Mouse (Mus musculus) adrenal gland, adult (tissue): Measurements from ENCODE around the gene Adssl1.

Experiments used
- DNase-seq, 2 experiments: peaks; one replicate each; pipeline ENCODE4 v3.0.0; 2022 to 2023; ENCODE audit warnings: low spot score in 1 of 2; ENCODE audit not compliant: inconsistent age in 2 of 2

Adssl1 gene

GRCm38 (mm10) chr12:112651778-112652439 lies 32.1 kb downstream of the Adssl1 start:
- no peak for DNase-seq

DNA sequence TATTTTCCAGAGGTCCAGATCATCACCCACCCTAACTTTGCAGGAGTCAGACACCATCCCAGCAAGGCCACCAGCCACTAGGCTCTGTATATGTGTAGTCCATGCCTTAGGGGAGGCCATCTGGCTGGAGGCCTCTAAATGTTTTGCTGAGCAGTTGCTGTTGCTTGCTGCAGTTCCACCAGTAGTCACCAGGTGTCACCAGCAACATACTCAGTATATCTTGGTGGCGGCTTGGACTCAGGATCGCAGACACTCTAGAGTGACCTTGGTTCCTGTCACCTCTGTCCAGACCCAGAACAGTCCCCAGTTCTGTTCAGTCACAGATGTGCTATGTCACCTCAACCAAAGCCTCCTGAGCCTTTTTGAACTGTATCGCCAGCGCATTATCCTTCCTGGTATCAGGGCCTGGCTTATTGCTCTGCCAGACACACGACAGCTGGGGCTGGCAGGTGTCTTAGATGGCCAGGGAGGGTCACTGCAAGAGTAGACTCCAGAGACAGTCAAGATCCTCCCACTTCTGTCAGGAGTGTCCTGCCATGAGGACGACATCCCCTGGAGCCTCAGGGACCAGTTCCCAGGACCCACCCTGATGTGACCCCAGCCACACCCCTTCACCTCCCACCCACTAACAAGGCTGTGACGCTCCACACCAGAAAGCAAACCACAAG lies 33.4 kb downstream of the Adssl1 start:
- DNase-seq = peak; percentile 87 to 95

DNA sequence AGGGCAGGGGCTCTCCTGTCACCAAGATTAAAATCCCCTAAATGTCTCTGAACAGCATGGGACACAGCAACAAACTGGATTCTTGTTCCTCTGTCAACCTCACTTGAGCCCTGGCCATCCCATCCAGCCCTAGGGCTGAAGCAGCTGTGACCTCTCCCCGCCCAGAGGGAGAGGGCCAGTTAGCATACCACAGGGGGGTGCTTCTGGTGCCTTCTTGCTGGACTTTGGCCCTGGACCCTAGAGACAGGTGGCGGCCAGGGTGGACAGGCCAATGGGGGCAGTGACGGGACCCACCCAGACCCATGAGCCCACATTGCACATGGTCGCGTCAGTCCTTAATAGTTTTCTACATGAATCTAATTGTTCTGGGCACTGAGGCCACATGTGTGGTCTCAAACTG lies 34.2 kb downstream of the Adssl1 start:
- DNase-seq = no peak

- DNase-seq = peak in 1 of 2 experiments; percentile 86
Measured at GRCm38 (mm10) chr12:112658619-112659018, 38.8 kb downstream of the Adssl1 start.

- peak; percentile 75 to 90 for DNase-seq
Measured at GRCm38 (mm10) chr12:112659109-112659508, 39.3 kb downstream of the Adssl1 start.

DNA sequence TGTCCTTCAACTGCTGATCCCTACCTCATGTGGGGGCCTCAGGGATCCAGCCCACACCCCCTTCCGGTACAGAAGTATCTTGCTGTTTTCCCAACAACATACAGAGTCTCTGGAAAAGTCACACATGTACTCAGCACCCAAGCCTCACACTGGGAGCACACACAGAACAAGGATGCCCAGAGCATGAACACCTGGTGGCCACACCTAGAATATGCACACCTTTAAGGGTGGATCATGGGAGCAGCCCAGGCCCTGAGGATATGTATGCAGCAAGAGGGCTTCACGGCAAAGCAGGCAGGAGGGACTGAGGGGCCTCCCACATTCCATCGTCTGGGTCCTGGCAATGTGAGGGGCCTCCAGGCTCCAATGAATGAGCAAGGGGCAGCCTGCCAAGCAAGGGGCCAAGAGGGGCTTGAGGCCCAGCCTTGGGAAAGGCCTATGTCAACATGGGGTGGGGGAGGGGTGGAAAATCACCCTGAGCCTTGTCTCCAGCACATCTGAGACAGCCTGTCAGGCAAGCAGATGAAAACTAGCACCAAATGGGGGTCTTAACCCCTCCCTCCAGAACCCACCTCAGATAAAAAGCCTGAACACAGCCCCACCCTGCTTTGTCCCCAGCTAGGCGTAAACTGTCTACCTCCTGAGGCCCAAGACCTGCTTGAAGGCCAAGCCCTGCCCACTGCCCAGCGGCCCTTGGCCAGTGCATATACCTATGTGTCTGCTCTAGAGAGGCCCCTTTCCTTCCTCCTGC lies 40.9 kb downstream of the Adssl1 start:
- DNase-seq = no peak

- no peak for DNase-seq
Measured at GRCm38 (mm10) chr12:112661327-112661605, 41.4 kb downstream of the Adssl1 start.

DNA sequence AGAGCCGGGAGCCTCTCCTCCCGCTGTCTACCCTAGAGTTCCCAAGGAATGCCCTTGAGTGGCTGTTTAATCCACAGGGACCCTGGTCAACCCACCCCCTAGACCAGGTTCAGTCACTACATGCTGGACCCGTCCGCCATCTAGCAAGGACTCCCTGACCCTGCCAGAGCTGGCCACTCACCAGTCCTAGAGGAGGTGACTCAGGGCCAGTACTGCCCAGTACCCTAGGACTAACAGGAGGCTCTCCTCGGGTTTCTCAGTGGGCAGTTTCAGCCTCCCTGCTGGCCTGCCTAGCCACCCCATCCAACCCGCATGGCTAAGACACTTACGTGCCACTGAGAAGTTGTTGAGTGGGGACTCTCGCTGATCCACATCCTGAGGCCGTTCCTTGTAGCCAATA lies 42.0 kb downstream of the Adssl1 start:
- no peak for DNase-seq

- DNase-seq = no peak
Measured at GRCm38 (mm10) chr12:112663303-112663702, 43.5 kb downstream of the Adssl1 start.

- no peak for DNase-seq
Measured at GRCm38 (mm10) chr12:112663716-112664115, 43.9 kb downstream of the Adssl1 start.

DNA sequence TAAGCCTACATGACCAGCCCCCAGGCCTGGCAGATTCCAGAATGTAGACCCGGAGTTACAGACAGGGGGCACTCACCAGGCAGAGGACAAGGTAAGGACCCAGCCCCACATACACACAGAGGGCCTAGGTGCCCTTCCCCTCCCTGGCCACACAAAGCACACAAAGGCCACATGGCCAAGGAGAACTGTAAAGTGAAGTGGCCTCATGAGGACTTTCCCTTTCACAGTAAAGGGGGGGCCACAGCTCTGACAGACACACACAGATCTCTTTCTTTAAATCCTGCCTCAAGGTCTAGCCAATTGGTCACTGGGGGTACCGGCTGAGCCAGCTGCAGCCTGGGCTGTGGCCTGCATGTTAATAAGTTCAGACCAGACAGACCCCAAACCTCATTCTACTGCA lies 44.3 kb downstream of the Adssl1 start:
- DNase-seq = no peak

GRCm38 (mm10) chr12:112664656-112665055 lies 44.8 kb downstream of the Adssl1 start:
- no peak for DNase-seq

GRCm38 (mm10) chr12:112665445-112665844 lies 45.6 kb downstream of the Adssl1 start:
- DNase-seq = peak; percentile 77 to 89

DNA sequence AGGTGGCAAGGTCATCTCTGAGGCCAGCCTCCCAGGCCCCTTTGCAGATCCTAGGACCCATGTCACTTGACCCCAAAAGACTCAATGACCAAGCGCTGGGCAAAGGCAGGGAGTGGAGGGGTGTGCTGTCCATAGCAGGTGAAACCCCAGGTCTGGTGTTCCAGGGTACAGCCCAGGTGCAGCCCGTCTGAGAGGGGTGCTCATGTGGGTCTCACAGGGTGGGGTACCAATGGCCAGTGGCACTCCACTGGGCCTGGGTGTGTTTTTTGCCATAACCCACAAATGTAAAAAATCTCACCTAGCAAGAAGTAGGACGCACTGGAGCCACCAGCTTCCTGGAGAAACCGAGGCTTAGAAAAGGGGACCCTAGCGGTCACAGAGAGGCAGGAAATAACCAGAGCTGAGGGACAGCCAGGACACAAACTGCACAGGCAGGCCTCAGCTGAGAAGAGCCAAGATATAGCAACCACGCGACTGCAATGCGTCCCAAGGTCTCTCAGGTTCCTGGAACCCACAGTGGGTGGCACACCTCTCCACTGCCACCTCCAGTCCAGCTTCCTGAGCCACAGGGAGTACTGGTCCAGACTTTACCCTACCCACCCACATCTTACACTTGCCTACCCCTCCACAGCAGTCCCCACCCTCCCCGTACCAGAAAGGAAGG lies 46.2 kb downstream of the Adssl1 start:
- no peak for DNase-seq

GRCm38 (mm10) chr12:112667619-112668297 lies 47.9 kb downstream of the Adssl1 start:
- peak in 1 of 2 experiments; percentile 82 for DNase-seq

- DNase-seq = peak; percentile 81 to 95
Measured at GRCm38 (mm10) chr12:112670718-112671393, 51.0 kb downstream of the Adssl1 start.

- peak in 1 of 2 experiments; percentile 72 for DNase-seq
Measured at GRCm38 (mm10) chr12:112671891-112672290, 52.0 kb downstream of the Adssl1 start.

GRCm38 (mm10) chr12:112672744-112673575 lies 53.1 kb downstream of the Adssl1 start:
- peak; percentile 76 to 93 for DNase-seq

- peak; percentile 68 to 83 for DNase-seq
Measured at GRCm38 (mm10) chr12:112673576-112674091, 53.8 kb downstream of the Adssl1 start.
